Mouse (Mus musculus): ENCODE measurements at regions not wholly inside any gene's neighbourhood (a gene's known extent, or its start where the extent isn't known, plus 50 kb on each side); places are given as distances from the start of the nearest gene placed in this dataset.
"Not testable (repeated sequence)": the region's sequence is repeated elsewhere in the genome, so short reads cannot be mapped to it uniquely, and the experiment has no call there.

DNA sequence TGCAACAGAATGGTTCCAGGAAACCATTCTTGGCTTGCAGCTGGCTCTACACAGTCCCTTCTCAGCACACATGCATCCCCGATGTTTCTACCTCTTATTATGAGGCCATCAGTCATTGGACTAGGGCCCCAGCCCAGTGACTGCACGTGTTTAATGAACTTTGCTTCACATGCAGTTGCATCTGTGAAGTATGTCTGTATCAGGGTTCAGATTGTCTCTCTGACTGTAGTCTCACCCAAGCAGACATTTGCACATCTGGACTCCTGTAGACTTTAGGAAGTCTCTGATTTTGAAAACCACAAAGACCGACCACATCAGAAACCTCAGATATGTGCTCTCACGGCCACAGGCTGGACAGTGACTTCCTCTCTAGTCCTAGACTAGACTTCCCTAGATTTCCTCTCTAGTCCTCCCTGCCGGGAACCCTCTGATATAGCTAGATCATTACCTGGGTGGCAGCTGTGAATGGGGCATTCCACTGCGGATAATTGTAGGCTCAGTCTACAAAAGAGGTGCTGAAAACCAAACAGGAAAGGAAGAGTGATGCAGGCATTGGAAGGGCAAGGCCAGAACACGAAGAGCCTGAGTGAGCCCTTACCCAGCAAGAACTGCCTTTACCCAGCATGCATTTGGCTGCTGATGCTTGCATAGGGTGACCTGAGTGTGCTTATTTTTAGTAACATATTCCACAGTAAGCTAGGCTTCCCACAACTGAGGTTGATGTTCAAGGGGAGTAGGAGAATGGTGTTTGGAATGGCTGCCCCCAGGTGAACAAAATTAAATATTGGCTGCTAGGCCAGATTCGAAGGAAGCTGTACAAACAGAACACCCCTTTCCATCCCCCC, 123.5 kb downstream of the Pmp22 start:
- Histone ChIP-seq H3K27me3 (ENCODE audit: insufficient read depth, low read length) (no peaks in the 10 kb centered on the region), H3K36me3 (replicated peaks) (no peaks in the 10 kb centered on the region), H3K4me3 (ENCODE audit: low read depth, low read length) (no peak overlapping the region), H3K9me3 (replicated peaks) (peaks cover 27% of the 10 kb centered on the region), H3K4me1 (ENCODE audit: insufficient read depth, low read depth, low read length) (no peaks in the 10 kb centered on the region)
- DNase-seq (ENCODE audit: low spot score) (no peak), ATAC-seq (ENCODE audit: extremely low read depth, insufficient number of reproducible peaks, low FRiP score, poor library complexity, severe bottlenecking) (no peak)
- TF ChIP-seq POLR2AphosphoS5 (IDR thresholded peaks at IDR 0.05; ENCODE audit: insufficient replicate concordance, low read depth, low read length): no peak
- TF ChIP-seq GATA1 (IDR thresholded peaks at IDR 0.05; ENCODE audit: borderline replicate concordance, low read length): no peak
- TF ChIP-seq GATA2 (IDR thresholded peaks at IDR 0.05; ENCODE audit: borderline replicate concordance, low read depth, low read length): no peak
- no peak for TF ChIP-seq TAL1 (conservative IDR thresholded peaks at IDR 0.05; ENCODE audit: low read depth, low read length)
- no peak for TF ChIP-seq CTCF (IDR thresholded peaks at IDR 0.05; ENCODE audit: low read depth, low read length)

DNA sequence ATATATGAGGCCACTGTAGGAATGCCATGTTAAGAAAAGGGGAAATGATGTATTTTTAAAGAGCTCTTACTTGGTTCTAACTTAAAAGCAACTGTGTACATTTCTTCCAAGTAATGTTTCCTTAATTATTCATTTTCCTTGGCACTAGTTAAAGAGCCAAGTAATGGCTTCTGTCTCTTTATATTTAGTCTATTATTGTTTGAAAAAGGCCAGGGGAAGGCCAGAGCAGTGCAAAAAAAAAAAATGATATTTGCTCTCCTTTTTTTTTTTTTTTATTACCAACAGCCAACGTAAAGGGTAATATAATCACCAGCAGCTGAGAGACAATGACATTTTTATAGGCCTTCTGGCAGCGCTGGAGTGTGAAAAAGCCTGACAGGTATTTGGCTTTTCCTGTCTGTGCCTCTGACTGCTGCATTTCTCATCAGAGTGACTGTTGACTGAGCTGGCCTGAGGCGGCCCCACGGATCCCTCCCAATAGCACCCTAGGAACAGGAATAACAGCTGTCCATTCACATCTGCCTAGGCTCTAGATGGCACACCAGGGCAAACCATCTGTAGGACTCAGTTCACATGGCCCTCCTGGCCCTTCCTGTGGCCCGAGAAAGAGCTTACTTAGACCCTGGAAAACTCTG, 124.3 kb downstream of the Pmp22 start:
- Histone ChIP-seq H3K27me3 (ENCODE audit: insufficient read depth, low read length) (no peaks in the 10 kb centered on the region), H3K4me3 (ENCODE audit: low read depth, low read length) (no peak overlapping the region), H3K36me3 (replicated peaks) (no peaks in the 10 kb centered on the region), H3K9me3 (replicated peaks) (peaks cover 27% of the 10 kb centered on the region), H3K4me1 (ENCODE audit: insufficient read depth, low read depth, low read length) (no peaks in the 10 kb centered on the region)
- DNase-seq (ENCODE audit: low spot score): no peak
- TF ChIP-seq CTCF (IDR thresholded peaks at IDR 0.05; ENCODE audit: low read depth, low read length) (no peak), TAL1 (conservative IDR thresholded peaks at IDR 0.05; ENCODE audit: low read depth, low read length) (no peak), POLR2AphosphoS5 (IDR thresholded peaks at IDR 0.05; ENCODE audit: insufficient replicate concordance, low read depth, low read length) (no peak), GATA2 (IDR thresholded peaks at IDR 0.05; ENCODE audit: borderline replicate concordance, low read depth, low read length) (no peak), GATA1 (IDR thresholded peaks at IDR 0.05; ENCODE audit: borderline replicate concordance, low read length) (no peak)
- ATAC-seq (ENCODE audit: extremely low read depth, insufficient number of reproducible peaks, low FRiP score, poor library complexity, severe bottlenecking): no peak

DNA sequence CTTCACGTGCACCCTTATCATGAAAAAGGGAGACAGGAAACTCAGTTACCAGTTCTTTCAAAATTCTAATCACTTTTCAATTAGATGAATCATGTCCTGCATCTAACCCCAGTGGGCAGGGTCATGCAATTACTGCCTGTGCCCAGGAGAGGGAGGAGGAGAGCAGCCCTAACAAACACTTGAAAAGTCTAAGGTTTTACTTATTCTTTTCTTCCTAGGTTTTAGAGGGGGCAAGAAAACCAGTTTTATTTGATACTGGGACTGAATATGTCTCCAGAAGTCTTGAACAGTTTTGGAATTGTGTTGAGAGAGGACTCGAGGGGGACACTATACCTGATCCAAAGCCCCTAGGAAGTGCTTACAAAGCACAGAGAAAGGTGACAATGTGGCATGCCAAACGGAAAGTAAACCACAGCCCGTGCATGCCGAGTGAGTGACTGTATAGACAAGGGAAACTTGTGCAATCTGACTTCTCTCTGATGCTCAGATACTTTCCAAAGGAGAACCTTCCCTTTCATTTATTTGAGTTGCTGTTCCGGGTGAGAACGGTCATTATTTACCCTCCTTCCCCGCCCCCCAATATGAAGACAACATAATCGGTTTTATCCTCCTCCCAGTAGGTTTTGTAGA, 135.8 kb downstream of the Pmp22 start:
- Histone ChIP-seq H3K4me1 (ENCODE audit: insufficient read depth, low read depth, low read length) (no peaks in the 10 kb centered on the region), H3K36me3 (replicated peaks) (no peaks in the 10 kb centered on the region), H3K4me3 (ENCODE audit: low read depth, low read length) (no peak overlapping the region), H3K9me3 (replicated peaks) (peaks cover 16% of the 10 kb centered on the region), H3K27me3 (ENCODE audit: insufficient read depth, low read length) (no peaks in the 10 kb centered on the region)
- ATAC-seq (ENCODE audit: extremely low read depth, insufficient number of reproducible peaks, low FRiP score, poor library complexity, severe bottlenecking): no peak
- no peak for DNase-seq (ENCODE audit: low spot score)
- TF ChIP-seq GATA1 (IDR thresholded peaks at IDR 0.05; ENCODE audit: borderline replicate concordance, low read length): no peak
- no peak for TF ChIP-seq CTCF (IDR thresholded peaks at IDR 0.05; ENCODE audit: low read depth, low read length)
- TF ChIP-seq GATA2 (IDR thresholded peaks at IDR 0.05; ENCODE audit: borderline replicate concordance, low read depth, low read length): no peak
- no peak for TF ChIP-seq TAL1 (conservative IDR thresholded peaks at IDR 0.05; ENCODE audit: low read depth, low read length)
- TF ChIP-seq POLR2AphosphoS5 (IDR thresholded peaks at IDR 0.05; ENCODE audit: insufficient replicate concordance, low read depth, low read length): no peak

- DNase-seq (ENCODE audit: low spot score); H3K4me1 ChIP-seq (ENCODE audit: insufficient read depth, low read depth, low read length); ATAC-seq (ENCODE audit: extremely low read depth, insufficient number of reproducible peaks, low FRiP score, poor library complexity, severe bottlenecking); H3K4me3 ChIP-seq (ENCODE audit: low read depth, low read length); H3K27me3 ChIP-seq (ENCODE audit: insufficient read depth, low read length); H3K36me3 ChIP-seq (replicated peaks): not testable (repeated sequence)
- peaks cover 27% of the 10 kb centered on the region for H3K9me3 ChIP-seq (replicated peaks)
Observed at GRCm38 (mm10) chr11:63266290-63266689, 137.5 kb downstream of the Pmp22 start.

DNA sequence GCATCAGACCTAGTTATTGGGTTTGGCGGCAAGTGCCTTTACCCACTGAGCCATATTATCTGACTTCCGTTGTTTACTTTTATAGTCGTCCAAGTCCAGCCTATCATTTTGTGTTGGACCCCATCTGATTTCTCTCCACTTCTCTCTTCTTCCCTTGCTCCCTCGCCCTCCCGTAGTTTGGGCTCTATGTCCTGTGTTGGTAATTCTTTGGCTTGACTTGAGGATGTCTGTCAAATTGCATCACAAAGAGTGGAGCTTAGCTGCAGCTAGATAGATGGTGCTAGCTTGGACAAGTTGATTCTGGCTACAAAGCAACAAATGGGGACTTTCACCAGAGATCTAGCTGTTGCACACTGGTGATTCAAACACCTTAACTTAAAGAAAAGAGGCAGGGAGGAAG, 147.9 kb downstream of the Pmp22 start:
- ATAC-seq (ENCODE audit: extremely low read depth, insufficient number of reproducible peaks, low FRiP score, poor library complexity, severe bottlenecking): no peak
- DNase-seq (ENCODE audit: low spot score): no peak
- H3K9me3 ChIP-seq (replicated peaks): peaks cover 37% of the 10 kb centered on the region
- no peaks in the 10 kb centered on the region for H3K4me1 ChIP-seq (ENCODE audit: insufficient read depth, low read depth, low read length)
- no peaks in the 10 kb centered on the region for H3K27me3 ChIP-seq (ENCODE audit: insufficient read depth, low read length)
- no peak overlapping the region for H3K4me3 ChIP-seq (ENCODE audit: low read depth, low read length)
- H3K36me3 ChIP-seq (replicated peaks): no peaks in the 10 kb centered on the region
- TF ChIP-seq TAL1 (conservative IDR thresholded peaks at IDR 0.05; ENCODE audit: low read depth, low read length): no peak
- TF ChIP-seq GATA1 (IDR thresholded peaks at IDR 0.05; ENCODE audit: borderline replicate concordance, low read length): no peak
- TF ChIP-seq CTCF (IDR thresholded peaks at IDR 0.05; ENCODE audit: low read depth, low read length): no peak
- TF ChIP-seq POLR2AphosphoS5 (IDR thresholded peaks at IDR 0.05; ENCODE audit: insufficient replicate concordance, low read depth, low read length): no peak
- no peak for TF ChIP-seq GATA2 (IDR thresholded peaks at IDR 0.05; ENCODE audit: borderline replicate concordance, low read depth, low read length)

DNA sequence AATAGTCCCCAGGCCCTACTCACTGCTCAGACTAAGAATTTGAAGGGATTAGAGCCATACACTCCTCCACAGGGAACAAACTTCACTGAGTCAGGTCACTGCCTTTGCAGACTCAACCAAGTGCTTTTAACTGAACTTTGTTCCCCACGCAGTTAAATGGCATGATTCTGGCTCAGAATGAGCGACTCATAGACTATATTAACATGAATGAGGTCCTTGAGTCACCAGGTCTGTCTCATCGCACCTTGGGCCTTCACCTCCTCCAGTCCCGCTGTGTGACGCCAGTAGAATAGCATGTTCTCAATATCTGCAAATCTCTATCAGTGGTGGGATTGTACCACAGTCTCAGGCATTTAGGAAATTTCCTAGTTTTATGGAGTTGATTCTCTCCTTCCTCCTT, 153.1 kb downstream of the Pmp22 start:
- TF ChIP-seq POLR2AphosphoS5 (IDR thresholded peaks at IDR 0.05; ENCODE audit: insufficient replicate concordance, low read depth, low read length) (no peak), GATA1 (IDR thresholded peaks at IDR 0.05; ENCODE audit: borderline replicate concordance, low read length) (no peak), CTCF (IDR thresholded peaks at IDR 0.05; ENCODE audit: low read depth, low read length) (no peak), GATA2 (IDR thresholded peaks at IDR 0.05; ENCODE audit: borderline replicate concordance, low read depth, low read length) (no peak), TAL1 (conservative IDR thresholded peaks at IDR 0.05; ENCODE audit: low read depth, low read length) (no peak)
- Histone ChIP-seq H3K36me3 (replicated peaks) (no peaks in the 10 kb centered on the region), H3K4me1 (ENCODE audit: insufficient read depth, low read depth, low read length) (no peaks in the 10 kb centered on the region), H3K27me3 (ENCODE audit: insufficient read depth, low read length) (no peaks in the 10 kb centered on the region), H3K4me3 (ENCODE audit: low read depth, low read length) (no peak overlapping the region), H3K9me3 (replicated peaks) (peaks cover 39% of the 10 kb centered on the region)
- DNase-seq (ENCODE audit: low spot score) (no peak), ATAC-seq (ENCODE audit: extremely low read depth, insufficient number of reproducible peaks, low FRiP score, poor library complexity, severe bottlenecking) (no peak)

Measured in G1E (cell line).